Mouse (Mus musculus) embryonic fibroblast, embryonic 13.5 days (primary cell): Measurements from ENCODE around the gene Rundc1. TPM values are rescaled to one million over a fixed set of nuclear protein-coding genes. Genes with fewer than 3 reads are reported as not detected.
"Not testable (repeated sequence)": the region's sequence is repeated elsewhere in the genome, so short reads cannot be mapped to it uniquely, and the experiment has no call there.

Experiments
- H3K27ac ChIP-seq: 2 replicates; pipeline ENCODE4 v1.5.1; 2012; ENCODE audit warnings: low read length, control low read depth, inconsistent platforms; ENCODE audit not compliant: insufficient read depth
- H3K4me1 ChIP-seq: 2 replicates; pipeline ENCODE4 v1.6.1; 2011; ENCODE audit warnings: low read length; ENCODE audit not compliant: control insufficient read depth, insufficient read depth
- H3K4me3 ChIP-seq: 2 replicates; pipeline ENCODE4 v1.5.1; 2011; ENCODE audit warnings: mild to moderate bottlenecking, control low read depth, low read length; ENCODE audit not compliant: insufficient read depth
- CTCF ChIP-seq: IDR thresholded peaks from 2 replicates; pipeline ENCODE4 v1.5.1; 2011; ENCODE audit warnings: mild to moderate bottlenecking, control low read depth, low read length, moderate library complexity, borderline replicate concordance; ENCODE audit not compliant: insufficient read depth
- POLR2A ChIP-seq: IDR thresholded peaks from 2 replicates; pipeline ENCODE4 v1.6.1; 2011; ENCODE audit warnings: low read depth, mild to moderate bottlenecking, control low read depth, low read length, moderate library complexity
- polyA plus RNA-seq: library from polyadenylated mRNA; stranded (reverse); fragments of >200 nt; gene quantifications from 2 replicates; pipeline ENCODE4 v1.2.4, GENCODE M21; 2011; ENCODE audit warnings: low read depth; ENCODE audit not compliant: missing spikeins, insufficient read length

Gene Rundc1
- polyA plus RNA-seq: 8.0 and 10.1 TPM in 2 replicates

GRCm38 (mm10) chr11:101424925-101425813 lies at the start of gene Rundc1, which contains the start of gene Ptges3l:
Gene Rundc1, plus strand, starts transcription at chr11:101425085.
Gene Ptges3l, minus strand, starts transcription at chr11:101425333.
- Histone ChIP-seq H3K4me1 (peaks cover 2% of the 10 kb centered on the region; the same call in 1 of the 2 replicates), H3K4me3 (peak within 1 kb of the TSS; percentile 81), H3K27ac (peak within 1 kb of the TSS; percentile 90)
- TF ChIP-seq POLR2A (peak; percentile 78), CTCF (peak; percentile 11; the same call in 1 of the 2 replicates)

DNA sequence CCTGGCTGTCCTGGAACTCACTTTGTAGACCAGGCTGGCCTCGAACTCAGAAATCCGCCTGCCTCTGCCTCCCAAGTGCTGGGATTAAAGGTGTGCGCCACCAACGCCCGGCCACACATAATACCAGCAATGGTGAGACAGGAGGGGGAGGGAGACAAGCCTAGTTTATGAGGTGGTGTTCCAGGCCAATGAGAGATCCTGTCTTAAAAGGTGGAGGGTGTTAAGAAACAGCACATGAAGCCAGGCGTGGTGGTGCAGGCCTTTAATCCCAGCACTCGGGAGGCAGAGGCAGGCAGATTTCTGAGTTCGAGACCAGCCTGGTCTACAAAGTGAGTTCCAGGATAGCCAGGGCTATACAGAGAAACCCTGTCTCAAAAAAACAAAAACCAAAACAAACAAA lies 46.7 kb upstream of the Rundc1 start:
- H3K4me3 ChIP-seq, H3K27ac ChIP-seq: not testable (repeated sequence)

GRCm38 (mm10) chr11:101378926-101379325 lies 46.0 kb upstream of the Rundc1 start:
- H3K27ac ChIP-seq: no peak overlapping the region
- TF ChIP-seq CTCF (no peak), POLR2A (no peak)
- no peaks in the 10 kb centered on the region for H3K4me1 ChIP-seq
- no peak overlapping the region for H3K4me3 ChIP-seq

More for the DNA sequence above, 46.7 kb upstream of the Rundc1 start:
- H3K4me1 ChIP-seq: not testable (repeated sequence)

DNA sequence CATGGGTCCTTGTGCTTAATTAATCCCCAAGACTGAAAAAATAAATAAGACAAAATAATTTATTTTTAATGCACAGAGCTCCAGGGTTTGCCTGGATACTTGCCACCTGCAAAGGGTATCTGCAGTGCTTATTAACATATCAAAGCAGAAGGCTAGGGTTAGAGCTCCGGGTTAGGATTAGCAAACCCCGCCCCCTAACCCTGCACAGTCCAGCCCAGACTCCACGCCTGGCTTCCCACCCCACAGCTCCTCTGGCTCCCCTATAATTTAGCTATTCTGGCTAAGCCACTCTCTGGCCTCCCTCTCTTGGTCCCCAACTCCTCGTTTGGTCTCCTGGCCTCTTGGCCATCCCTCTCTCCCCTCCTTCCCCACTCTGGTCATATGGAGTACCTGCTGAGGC lies 43.1 kb upstream of the Rundc1 start:
- TF ChIP-seq CTCF (no peak), POLR2A (no peak)
- Histone ChIP-seq H3K4me1 (no peaks in the 10 kb centered on the region), H3K4me3 (no peak overlapping the region), H3K27ac (no peak overlapping the region)

DNA sequence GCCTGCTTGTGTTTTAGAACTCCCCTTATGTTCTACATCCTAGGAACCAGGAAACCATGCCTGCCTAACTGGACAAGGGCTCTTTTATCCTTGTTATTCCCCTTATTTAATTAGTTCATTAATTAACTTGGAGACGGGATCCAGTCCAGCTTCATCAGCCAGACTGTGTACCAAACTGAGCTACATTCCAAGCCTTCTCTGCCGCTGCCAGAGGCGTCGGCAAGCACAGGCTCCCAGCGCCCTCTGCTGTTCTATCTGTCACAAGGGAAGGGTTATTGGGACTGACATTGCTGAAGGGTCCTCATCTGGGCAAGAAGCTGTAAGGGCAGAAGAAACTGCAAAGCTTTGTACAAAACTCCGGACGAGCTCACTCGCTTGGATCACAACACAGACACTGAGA lies 29.8 kb upstream of the Rundc1 start:
- H3K27ac ChIP-seq: no peak overlapping the region
- TF ChIP-seq CTCF (peak; percentile 95), POLR2A (no peak)
- H3K4me3 ChIP-seq: no peak overlapping the region
- no peaks in the 10 kb centered on the region for H3K4me1 ChIP-seq

GRCm38 (mm10) chr11:101415306-101415705 lies 9.6 kb upstream of the Rundc1 start:
- TF ChIP-seq POLR2A (no peak), CTCF (no peak)
- H3K4me3 ChIP-seq: no peak overlapping the region
- no peaks in the 10 kb centered on the region for H3K4me1 ChIP-seq
- H3K27ac ChIP-seq: no peak overlapping the region

- Histone ChIP-seq H3K4me3 (peak overlapping the region; percentile 96), H3K27ac (peak overlapping the region; percentile 14; the same call in 1 of the 2 replicates)
- TF ChIP-seq POLR2A (no peak), CTCF (no peak)
Observed at GRCm38 (mm10) chr11:101416433-101417100, 8.3 kb upstream of the Rundc1 start.

DNA sequence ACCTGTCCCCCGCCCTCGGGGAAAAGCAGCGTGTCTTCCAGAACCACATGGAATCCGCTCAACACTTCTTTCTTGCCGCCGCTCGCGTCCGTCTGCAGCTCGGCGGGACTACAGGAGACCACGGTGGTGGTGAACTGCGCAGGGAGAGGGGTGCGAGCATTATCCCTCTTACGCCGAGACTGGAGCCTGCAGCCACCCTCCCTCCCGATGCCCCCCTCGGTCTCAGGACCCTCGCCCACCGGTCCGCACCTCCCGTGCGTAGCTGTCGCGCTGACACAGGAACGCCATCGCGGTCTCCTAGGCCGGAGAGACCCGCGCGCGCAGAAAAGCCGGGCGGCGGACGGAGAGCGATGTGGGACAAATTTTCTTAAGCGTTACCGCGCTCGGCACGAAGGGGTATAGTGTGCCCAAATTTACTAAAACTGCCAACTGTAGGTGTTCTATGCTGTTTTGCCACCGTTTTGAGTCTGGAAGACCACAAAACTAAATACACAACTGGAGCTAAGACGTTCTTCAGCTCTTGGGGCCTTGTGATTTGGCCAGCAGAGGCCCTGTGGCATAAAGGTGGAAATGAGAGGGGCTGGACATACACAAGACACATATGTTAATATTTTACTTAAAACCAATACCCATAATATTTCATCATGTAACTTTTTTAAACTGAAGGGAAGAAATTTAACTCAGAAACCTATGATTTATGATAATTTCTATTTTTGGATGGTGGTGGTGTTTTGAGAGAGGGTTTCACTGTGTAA lies 7.6 kb upstream of the Rundc1 start, which contains the start of gene Aarsd1:
Gene Aarsd1 (minus strand): TSS at position 515 of the 755 bp plus-strand sequence.
- no peak for TF ChIP-seq CTCF
- peak; percentile 81 for TF ChIP-seq POLR2A
- H3K4me3 ChIP-seq: peak within 1 kb of the TSS; percentile 96
- no peaks in the 10 kb centered on the region for H3K4me1 ChIP-seq
- H3K27ac ChIP-seq: peak within 1 kb of the TSS; percentile 14; the same call in 1 of the 2 replicates

More at GRCm38 (mm10) chr11:101416433-101417100, 8.3 kb upstream of the Rundc1 start:
- no peaks in the 10 kb centered on the region for H3K4me1 ChIP-seq

DNA sequence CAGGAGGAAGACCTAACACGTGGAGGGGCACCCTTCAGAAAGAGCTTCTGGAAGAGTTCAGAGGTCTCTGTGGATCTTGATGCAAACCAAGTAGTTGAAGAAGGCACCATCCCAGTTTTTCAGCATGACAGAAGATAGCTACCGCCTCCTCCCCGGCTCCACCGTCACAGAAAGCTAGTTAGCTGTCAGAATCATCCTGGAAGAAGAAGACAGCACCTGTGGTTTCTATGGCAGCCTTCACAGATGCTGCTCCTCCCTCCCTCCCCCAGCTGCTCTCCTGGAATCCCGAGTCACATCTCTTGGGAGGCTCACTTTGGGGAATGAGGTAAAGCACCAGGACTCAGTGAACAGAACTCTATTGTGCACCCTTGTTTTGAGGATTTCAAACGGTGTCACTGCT lies 5.9 kb upstream of the Rundc1 start:
- no peak overlapping the region for H3K27ac ChIP-seq
- H3K4me1 ChIP-seq: no peaks in the 10 kb centered on the region; the same call in 1 of the 2 replicates
- no peak overlapping the region for H3K4me3 ChIP-seq
- TF ChIP-seq CTCF: no peak
- TF ChIP-seq POLR2A: no peak
